Mouse (Mus musculus) heart, embryonic 11.5 days (tissue): ENCODE data around the gene Zfp618. TPM values are rescaled to one million over a fixed set of nuclear protein-coding genes. Genes with fewer than 3 reads are reported as not detected.
A peak's percentile ranks its signal among the peaks of the same experiment; 100 is the strongest.

Experiments used
- ATAC-seq: fragments of 200-750 bp; cut with Nextera tagmentation; replicated peaks from 2 replicates; pipeline ENCODE4 v1.8.0; 2017; ENCODE audit warnings: moderate library complexity; ENCODE audit not compliant: insufficient number of reproducible peaks, low FRiP score, low TSS enrichment
- H3K27ac ChIP-seq: fragments of 300-500 bp; sonication (generic); 2 replicates; pipeline ENCODE4 v1.5.1; 2014; ENCODE audit warnings: mild to moderate bottlenecking, low read depth, low read length
- H3K27me3 ChIP-seq: fragments of 300-500 bp; sonication (generic); 2 replicates; pipeline ENCODE4 v1.6.1; 2014; ENCODE audit warnings: mild to moderate bottlenecking, low read length, mixed read lengths; ENCODE audit not compliant: control insufficient read depth, insufficient read depth
- H3K36me3 ChIP-seq: fragments of 300-500 bp; sonication (generic); 2 replicates; pipeline ENCODE4 v1.6.1; 2014; ENCODE audit warnings: mild to moderate bottlenecking, low read length, moderate library complexity, mixed read lengths; ENCODE audit not compliant: control insufficient read depth, insufficient read depth
- H3K4me1 ChIP-seq: fragments of 300-500 bp; sonication (generic); 2 replicates; pipeline ENCODE4 v1.6.1; 2014; ENCODE audit warnings: low read length; ENCODE audit not compliant: control insufficient read depth, insufficient read depth
- H3K4me2 ChIP-seq: fragments of 300-500 bp; sonication (generic); 2 replicates; pipeline ENCODE4 v1.6.1; 2014; ENCODE audit warnings: mild to moderate bottlenecking, moderate library complexity
- H3K4me3 ChIP-seq: fragments of 300-500 bp; sonication (generic); 2 replicates; pipeline ENCODE4 v1.5.1; 2014; ENCODE audit warnings: low read depth, low read length
- H3K9ac ChIP-seq: fragments of 300-500 bp; sonication (generic); 2 replicates; pipeline ENCODE4 v1.6.1; 2014; ENCODE audit warnings: mild to moderate bottlenecking, low read depth, low read length, moderate library complexity
- H3K9me3 ChIP-seq: fragments of 300-500 bp; sonication (generic); replicated peaks from 2 replicates; pipeline ENCODE4 v1.6.1; 2016; ENCODE audit warnings: low read length; ENCODE audit not compliant: control insufficient read depth
- WGBS: fragments of 180-500 bp; shearing (Covaris S2); extraction: QIAGEN DNeasy Blood & Tissue Kit; methylation state at CpG from one replicate; pipeline ENCODE4 v1.1.7; 2014; ENCODE audit not compliant: insufficient replicate concordance; 5-methylcytosine and 5-hydroxymethylcytosine counted together
- polyA plus RNA-seq: library from polyadenylated mRNA; unstranded; fragments of >200 nt; fragmentation: Nextera tagmentation; extraction: Ambion mirVana; gene quantifications from 2 replicates; pipeline ENCODE4 v1.2.1, GENCODE M21; 2014

The Zfp618 gene
- polyA plus RNA-seq, 1 experiment from 2014 or later, result 11.6 TPM

- ATAC-seq, result peak; percentile 72
- H3K4me1 ChIP-seq, result peaks cover 23% of the 10 kb centered on the region
- WGBS, result 40% methylated on average over 15 of the region's 15 CpGs
- H3K4me2 ChIP-seq, result no peak overlapping the region
- no peaks in the 10 kb centered on the region for H3K27me3 ChIP-seq
- no peak overlapping the region for H3K9ac ChIP-seq
- H3K4me3 ChIP-seq, result no peak overlapping the region
- no peaks in the 10 kb centered on the region for H3K9me3 ChIP-seq
- no peak overlapping the region for H3K27ac ChIP-seq
- no peaks in the 10 kb centered on the region for H3K36me3 ChIP-seq
Measured at GRCm38 (mm10) chr4:63071413-63072260, 106.3 kb downstream of the Zfp618 start.

- Histone ChIP-seq H3K4me2 (no peak overlapping the region), H3K9ac (no peak overlapping the region), H3K27me3 (no peaks in the 10 kb centered on the region), H3K4me1 (peaks cover 23% of the 10 kb centered on the region), H3K27ac (no peak overlapping the region), H3K4me3 (no peak overlapping the region), H3K9me3 (no peaks in the 10 kb centered on the region), H3K36me3 (peaks cover 3% of the 10 kb centered on the region; the same call in 1 of the 2 replicates)
- 63% methylated on average over 2 of the region's 2 CpGs for WGBS
- no peak for ATAC-seq
Measured at GRCm38 (mm10) chr4:63073139-63073538, 107.8 kb downstream of the Zfp618 start.

GRCm38 (mm10) chr4:63079159-63079558 is 113.8 kb downstream of the Zfp618 start:
- no peak overlapping the region for H3K4me2 ChIP-seq
- no peaks in the 10 kb centered on the region for H3K9me3 ChIP-seq
- H3K4me1 ChIP-seq, result no peaks in the 10 kb centered on the region
- H3K36me3 ChIP-seq, result peaks cover 9% of the 10 kb centered on the region
- no peaks in the 10 kb centered on the region for H3K27me3 ChIP-seq
- no peak overlapping the region for H3K9ac ChIP-seq
- no peak for ATAC-seq
- no peak overlapping the region for H3K27ac ChIP-seq
- no peak overlapping the region for H3K4me3 ChIP-seq
- WGBS, result 78% methylated on average over 7 of the region's 7 CpGs

GRCm38 (mm10) chr4:63084473-63084889 is 119.1 kb downstream of the Zfp618 start:
- no peaks in the 10 kb centered on the region for H3K9me3 ChIP-seq
- no peak for ATAC-seq

GRCm38 (mm10) chr4:63089484-63089883 is 124.1 kb downstream of the Zfp618 start:
- Histone ChIP-seq H3K9me3 (no peaks in the 10 kb centered on the region), H3K4me2 (no peak overlapping the region), H3K27me3 (no peaks in the 10 kb centered on the region), H3K36me3 (peaks cover 3% of the 10 kb centered on the region), H3K4me1 (peaks cover 11% of the 10 kb centered on the region), H3K27ac (no peak overlapping the region), H3K4me3 (no peak overlapping the region), H3K9ac (no peak overlapping the region)
- no peak for ATAC-seq
- WGBS, result 58% methylated on average over 1 of the region's 1 CpGs

More at GRCm38 (mm10) chr4:63084473-63084889, 119.1 kb downstream of the Zfp618 start:
- H3K4me1 ChIP-seq, result no peaks in the 10 kb centered on the region; the same call in 1 of the 2 replicates
- no peak overlapping the region for H3K4me2 ChIP-seq
- H3K27ac ChIP-seq, result no peak overlapping the region
- no peak overlapping the region for H3K4me3 ChIP-seq
- 72% methylated on average over 8 of the region's 8 CpGs for WGBS
- H3K36me3 ChIP-seq, result peaks cover 10% of the 10 kb centered on the region
- no peaks in the 10 kb centered on the region for H3K27me3 ChIP-seq
- H3K9ac ChIP-seq, result no peak overlapping the region

- Histone ChIP-seq H3K27me3 (no peaks in the 10 kb centered on the region), H3K27ac (no peak overlapping the region), H3K9ac (no peak overlapping the region), H3K4me2 (no peak overlapping the region), H3K4me1 (peaks cover 11% of the 10 kb centered on the region), H3K4me3 (no peak overlapping the region), H3K36me3 (peaks cover 3% of the 10 kb centered on the region), H3K9me3 (no peaks in the 10 kb centered on the region)
- WGBS, result 65% methylated on average over 5 of the region's 5 CpGs
- no peak for ATAC-seq
Measured at GRCm38 (mm10) chr4:63091151-63091550, 125.8 kb downstream of the Zfp618 start.

GRCm38 (mm10) chr4:63097603-63098002 is 132.2 kb downstream of the Zfp618 start:
- no peak for ATAC-seq
- Histone ChIP-seq H3K27ac (peak overlapping the region; percentile 57; the same call in 1 of the 2 replicates), H3K9ac (no peak overlapping the region), H3K36me3 (peaks cover 4% of the 10 kb centered on the region; the same call in 1 of the 2 replicates), H3K4me2 (no peak overlapping the region), H3K9me3 (no peaks in the 10 kb centered on the region), H3K4me3 (no peak overlapping the region), H3K4me1 (peaks cover 4% of the 10 kb centered on the region), H3K27me3 (no peaks in the 10 kb centered on the region)
- WGBS, result 71% methylated on average over 1 of the region's 1 CpGs

GRCm38 (mm10) chr4:63100478-63100877 is 135.1 kb downstream of the Zfp618 start:
- no peak for ATAC-seq
- Histone ChIP-seq H3K9me3 (no peaks in the 10 kb centered on the region), H3K27ac (no peak overlapping the region), H3K27me3 (no peaks in the 10 kb centered on the region), H3K4me1 (no peaks in the 10 kb centered on the region), H3K4me3 (no peak overlapping the region), H3K36me3 (peaks cover 4% of the 10 kb centered on the region; the same call in 1 of the 2 replicates), H3K9ac (no peak overlapping the region), H3K4me2 (no peak overlapping the region)
- 87% methylated on average over 11 of the region's 11 CpGs for WGBS
